Comparison of ENCODE assay signal across 21 mouse cellular contexts in genomic region chr8:53941144-53941543, GRCm38 (mm10).
"Had no signal": no experiment of that assay in that cellular context is flagged by ENCODE, and none has a peak within 500 bp of the region (broad histone marks: within the 10 kb centered on the region; RNA-seq: fewer than 3 reads in every experiment).

No protein-coding gene starts in this region.

- H3K9me3 ChIP-seq: lung, embryonic 15.5 days; megakaryocyte, embryonic 14.5 days; midbrain, embryonic 13.5 days; midbrain, embryonic 15.5 days; neural tube, embryonic 13.5 days; neural tube, embryonic 15.5 days had no signal

- H3K36me3 ChIP-seq: lung, embryonic 15.5 days; midbrain, embryonic 13.5 days; midbrain, embryonic 15.5 days; neural tube, embryonic 13.5 days; neural tube, embryonic 15.5 days had no signal

- H3K27me3 ChIP-seq: lung, embryonic 15.5 days; megakaryocyte, embryonic 14.5 days; midbrain, embryonic 13.5 days; midbrain, embryonic 15.5 days; neural tube, embryonic 13.5 days; neural tube, embryonic 15.5 days had no signal

- ATAC-seq: lung, postnatal 0 days; midbrain, embryonic 13.5 days; midbrain, embryonic 15.5 days had no signal

- H3K4me2 ChIP-seq: lung, embryonic 15.5 days; midbrain, embryonic 11.5 days; midbrain, embryonic 13.5 days; midbrain, embryonic 15.5 days; neural tube, embryonic 13.5 days; neural tube, embryonic 15.5 days had no signal

- DNase-seq: lung, adult 2 months; lung, postnatal 14 days; lung, postnatal 36 days; retina, postnatal 1 day; right cerebral cortex, adult 18-20 months; right cerebral cortex, postnatal 25 days; right cerebral cortex, postnatal 4 days; spleen, adult 18-20 months; thymus, adult 18-20 months; thymus, postnatal 14 days; thymus, postnatal 36 days had no signal

- H3K27ac ChIP-seq: lung, embryonic 15.5 days; macrophage; midbrain, embryonic 13.5 days; midbrain, embryonic 15.5 days; neural tube, embryonic 13.5 days; neural tube, embryonic 15.5 days had no signal

- H3K4me1 ChIP-seq: lung, embryonic 15.5 days; megakaryocyte, embryonic 14.5 days; midbrain, embryonic 13.5 days; midbrain, embryonic 15.5 days; neural tube, embryonic 13.5 days; neural tube, embryonic 15.5 days had no signal

- H3K9ac ChIP-seq: lung, embryonic 15.5 days; midbrain, embryonic 13.5 days; midbrain, embryonic 15.5 days; neural tube, embryonic 13.5 days; neural tube, embryonic 15.5 days had no signal

- H3K4me3 ChIP-seq: lung, embryonic 15.5 days; megakaryocyte, embryonic 14.5 days; midbrain, embryonic 13.5 days; midbrain, embryonic 15.5 days; myocyte; neural tube, embryonic 13.5 days; neural tube, embryonic 15.5 days had no signal
